Mouse (Mus musculus) gastrocnemius, postnatal 14 days (tissue): ENCODE data around the gene Cacng2. TPM values are rescaled to one million over a fixed set of nuclear protein-coding genes. Genes with fewer than 3 reads are reported as not detected.
A peak's percentile ranks its signal among the peaks of the same experiment; 100 is the strongest.

Experiments used
- DNase-seq: peaks from one replicate; pipeline ENCODE4 v3.0.0; 2021; ENCODE audit warnings: mixed read lengths
- intact Hi-C: fragments of 180-260 bp; cut with DNase I; formaldehyde crosslinking; loops from one replicate; pipeline ENCODE4 v1.15.1; 2025; ENCODE audit warnings: low total_unique reads
- total RNA-seq, 2 experiments: library from RNA; stranded (reverse); gene quantifications; 2 replicates each; pipeline ENCODE4 v1.2.3; 2021

Cacng2 gene
- total RNA-seq, 2 experiments from 2014 or later = not detected

DNA sequence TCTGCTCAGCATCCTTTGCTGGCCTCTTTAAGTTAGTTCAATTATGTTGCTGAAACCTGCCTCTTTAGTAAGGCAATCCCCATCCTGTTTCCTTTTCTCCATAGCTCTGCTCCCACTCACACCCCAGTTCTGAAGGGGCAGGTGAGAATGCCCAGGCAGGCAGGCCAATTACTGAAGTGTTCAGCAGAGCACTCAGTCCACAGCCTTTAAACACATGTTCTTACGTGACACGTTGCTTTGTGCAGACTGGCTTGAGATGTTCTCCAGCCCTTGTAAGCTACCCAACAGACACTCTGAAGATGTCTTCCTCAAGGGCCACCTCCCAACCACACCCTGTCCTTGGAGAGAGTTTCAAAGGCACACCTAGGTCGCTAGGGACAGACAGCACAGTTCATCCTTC is 161.8 kb downstream of the Cacng2 start:
- intact Hi-C loops = no loop called here
- no peak for DNase-seq

DNA sequence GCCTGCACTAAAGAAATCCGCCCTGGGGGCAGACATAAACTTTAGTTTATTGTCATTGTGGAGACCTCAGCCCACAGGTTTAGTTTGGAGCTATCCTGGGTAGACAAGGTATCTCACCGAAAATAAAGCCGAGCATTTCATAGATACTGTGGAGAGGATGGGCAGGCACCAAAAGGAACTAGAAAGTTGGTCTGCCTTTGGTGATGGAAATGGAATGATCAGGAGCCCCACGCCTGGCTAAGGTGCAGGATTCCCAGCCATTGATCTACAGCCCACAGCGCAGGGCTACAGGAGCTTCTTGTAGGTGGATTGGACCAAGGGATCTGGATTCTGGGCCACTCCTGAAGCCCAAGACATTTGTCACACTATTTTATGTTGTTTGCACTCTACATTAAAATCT is 162.2 kb downstream of the Cacng2 start:
- no peak for DNase-seq
- intact Hi-C loops = no loop called here

GRCm38 (mm10) chr15:77956404-77956901 is 163.4 kb downstream of the Cacng2 start, which contains the start of gene Foxred2:
Gene Foxred2, minus strand, starts transcription at chr15:77956722.
- intact Hi-C loops = no loop called here
- peak; percentile 89 for DNase-seq

DNA sequence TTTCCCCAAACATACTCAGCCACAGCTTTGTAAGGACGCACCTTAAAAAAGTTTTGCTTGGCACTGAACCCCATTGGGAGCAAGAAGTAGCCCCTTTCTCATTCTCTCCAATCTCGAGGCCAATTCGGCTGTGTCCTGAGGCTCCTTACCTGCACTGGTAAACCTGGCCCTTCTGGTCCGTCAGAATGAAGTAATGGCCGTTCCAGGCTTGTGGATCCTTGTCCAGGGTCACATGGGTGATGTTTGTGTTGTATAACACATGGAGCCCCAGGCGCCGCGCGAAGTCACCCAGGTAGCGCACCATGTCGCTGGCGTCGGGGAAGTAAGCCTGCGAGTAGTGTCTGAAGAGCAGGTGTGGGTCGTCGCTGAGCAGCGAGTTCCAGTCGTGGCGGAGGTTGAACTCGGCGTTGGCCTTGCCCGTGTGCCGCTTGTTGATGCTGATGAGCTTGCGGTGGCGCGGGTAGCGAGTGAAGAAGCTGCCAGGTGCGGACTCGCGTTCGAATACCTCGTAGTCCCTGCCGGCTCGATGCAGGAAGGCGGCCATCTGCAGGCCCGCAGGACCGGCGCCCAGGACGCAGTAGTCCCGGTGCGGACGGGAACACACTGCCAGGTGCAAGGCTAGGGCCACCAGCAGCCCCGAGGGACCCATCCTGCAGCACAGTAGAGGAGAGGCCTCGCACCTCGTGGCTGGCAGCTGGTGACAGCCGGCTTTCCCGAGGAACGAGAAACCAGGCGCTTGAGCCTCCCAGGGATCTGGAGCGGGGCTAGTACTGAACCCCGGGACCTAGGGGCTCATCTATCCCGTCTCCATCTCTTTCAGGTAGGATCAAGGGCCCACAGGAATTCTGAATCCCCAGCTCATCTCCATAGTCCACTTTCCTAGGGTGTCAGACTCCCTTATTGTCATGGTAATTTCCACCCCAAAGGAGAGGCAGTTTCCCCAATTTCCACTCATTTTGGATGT is 164.1 kb downstream of the Cacng2 start:
- peak; percentile 17 for DNase-seq
- intact Hi-C loops = no loop called here

- DNase-seq = no peak
- intact Hi-C loops = no loop called here
These were observed 165.5 kb downstream of the Cacng2 start for GRCm38 (mm10) chr15:77954362-77954761.

GRCm38 (mm10) chr15:77952921-77953320 is 166.9 kb downstream of the Cacng2 start:
- no peak for DNase-seq
- intact Hi-C loops = no loop called here

- no peak for DNase-seq
- intact Hi-C loops = no loop called here
These were observed 170.8 kb downstream of the Cacng2 start for GRCm38 (mm10) chr15:77949061-77949460.

DNA sequence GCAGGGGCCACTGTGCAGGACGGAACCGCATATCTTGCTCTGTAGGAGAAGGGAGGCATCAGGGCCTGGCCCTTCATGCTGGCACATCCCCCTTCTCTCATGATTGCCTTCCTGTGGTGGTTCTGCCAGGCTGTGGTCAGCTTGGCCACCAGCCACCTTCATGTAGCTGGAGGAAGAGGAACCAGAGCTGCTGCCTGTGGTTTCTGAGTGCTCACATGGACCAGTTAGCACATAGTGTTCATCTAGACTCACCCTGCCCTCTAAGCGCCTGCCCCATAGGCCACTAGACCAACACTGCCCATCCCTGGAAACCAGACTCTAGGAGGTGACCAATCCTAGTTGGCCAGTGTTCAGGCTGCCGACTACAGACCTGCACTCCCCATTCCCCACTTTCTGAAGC is 174.1 kb downstream of the Cacng2 start:
- intact Hi-C loops = no loop called here
- DNase-seq = peak; percentile 37

Other genes with a start within 250 kb of the Cacng2 start
- gene Txn2, start 191.0 kb downstream of the Cacng2 start, total RNA-seq = 100 to 1,000 TPM; 221 to 245 TPM
- gene Foxred2, start 163.3 kb downstream of the Cacng2 start, total RNA-seq = 1 to 10 TPM; 1.2 to 1.6 TPM
- gene Eif3d, start 149.2 kb downstream of the Cacng2 start, total RNA-seq = 10 to 100 TPM; 67.7 to 73.6 TPM
- 10 to 100 TPM; 53.4 to 55.0 TPM for gene Ift27, start 54.1 kb upstream of the Cacng2 start, total RNA-seq
- gene Pvalb, start 86.4 kb upstream of the Cacng2 start, total RNA-seq = over 10,000 TPM; 19,167 to 21,154 TPM
- 1 to 10 TPM in 1 of 2 experiments, under 1 TPM in 1; 1.00 to 3.0 TPM for gene Ncf4, start 124.8 kb upstream of the Cacng2 start, total RNA-seq
- gene Csf2rb2, start 185.7 kb upstream of the Cacng2 start, total RNA-seq = 1 to 10 TPM in 1 of 2 experiments, under 1 TPM in 1; 0.93 to 1.9 TPM
- 1 to 10 TPM; 1.1 to 2.1 TPM for gene Csf2rb, start 205.7 kb upstream of the Cacng2 start, total RNA-seq